Mouse (Mus musculus) testis, adult 2 months (tissue): ENCODE measurements around the gene Llgl2.

Experiments used
- CTCF ChIP-seq: fragments of 200-500 bp; IDR thresholded peaks from 2 replicates; pipeline ENCODE4 v1.5.1; 2012; ENCODE audit warnings: low read depth, mild to moderate bottlenecking, inconsistent platforms, low read length, moderate library complexity; ENCODE audit not compliant: control insufficient read depth, insufficient read depth, insufficient replicate concordance
- POLR2A ChIP-seq: fragments of 200-500 bp; IDR thresholded peaks from 2 replicates; pipeline ENCODE4 v1.6.1; 2012; ENCODE audit warnings: low read depth, mild to moderate bottlenecking, inconsistent platforms, low read length, moderate library complexity; ENCODE audit not compliant: control insufficient read depth

DNA sequence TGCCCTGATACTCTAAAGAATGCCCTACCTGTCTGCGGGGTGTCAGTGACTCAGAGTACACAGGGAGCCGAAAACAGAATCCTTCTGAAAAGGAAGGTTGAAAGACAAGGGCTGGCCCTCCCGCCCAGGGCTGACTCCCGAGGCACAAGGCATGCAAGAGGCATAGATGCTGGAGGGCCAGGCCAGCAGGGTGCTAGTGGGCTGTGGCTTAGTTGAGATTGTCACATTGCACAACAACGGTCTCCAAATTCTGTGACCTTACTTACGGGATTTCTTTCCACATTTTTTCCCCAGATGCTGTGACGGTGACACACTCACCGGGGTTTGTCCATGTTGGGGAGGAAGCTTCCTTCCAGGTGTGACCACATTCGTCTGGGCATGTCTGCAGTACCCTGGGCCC, 46.9 kb upstream of the Llgl2 start:
- TF ChIP-seq CTCF (no peak), POLR2A (no peak)
